Mouse (Mus musculus) forebrain, embryonic 12.5 days (tissue): Measurements from ENCODE around the gene Gm10974. TPM values are rescaled to one million over a fixed set of nuclear protein-coding genes. Genes with fewer than 3 reads are reported as not detected.

ENCODE experiments used
- ATAC-seq: fragments of 200-750 bp; cut with Nextera tagmentation; 2 replicates; pipeline ENCODE4 v1.8.0; 2017; ENCODE audit warnings: moderate TSS enrichment; ENCODE audit not compliant: low FRiP score
- H3K27ac ChIP-seq: fragments of 300-500 bp; sonication (generic); 2 replicates; pipeline ENCODE4 v1.5.1; 2016; ENCODE audit warnings: mild to moderate bottlenecking
- H3K27me3 ChIP-seq: fragments of 300-500 bp; sonication (generic); 2 replicates; pipeline ENCODE4 v1.6.1; 2016; ENCODE audit warnings: mild to moderate bottlenecking
- H3K36me3 ChIP-seq: fragments of 300-500 bp; sonication (generic); replicated peaks from 2 replicates; pipeline ENCODE4 v1.6.1; 2016; ENCODE audit warnings: mild to moderate bottlenecking
- H3K4me1 ChIP-seq: fragments of 300-500 bp; sonication (generic); 2 replicates; pipeline ENCODE4 v1.6.1; 2016
- H3K4me2 ChIP-seq: fragments of 300-500 bp; sonication (generic); 2 replicates; pipeline ENCODE4 v1.6.1; 2016; ENCODE audit warnings: mild to moderate bottlenecking, moderate library complexity
- H3K4me3 ChIP-seq: fragments of 300-500 bp; sonication (generic); replicated peaks from 2 replicates; pipeline ENCODE4 v1.5.1; 2016; ENCODE audit warnings: mild to moderate bottlenecking
- H3K9ac ChIP-seq: fragments of 300-500 bp; sonication (generic); 2 replicates; pipeline ENCODE4 v1.6.1; 2016; ENCODE audit warnings: mild to moderate bottlenecking
- H3K9me3 ChIP-seq: fragments of 300-500 bp; sonication (generic); 2 replicates; pipeline ENCODE4 v1.6.1; 2016
- WGBS: fragments of 180-500 bp; shearing (Covaris S2); methylation state at CpG from one replicate; pipeline ENCODE4 v1.1.7; 2016; 5-methylcytosine and 5-hydroxymethylcytosine counted together
- polyA plus RNA-seq: library from polyadenylated mRNA; unstranded; fragments of >200 nt; fragmentation: Nextera tagmentation; extraction: Ambion mirVana; gene quantifications from 2 replicates; pipeline ENCODE4 v1.2.1, GENCODE M21; 2016

The Gm10974 gene
- polyA plus RNA-seq, 1 experiment from 2014 or later, result not detected

DNA sequence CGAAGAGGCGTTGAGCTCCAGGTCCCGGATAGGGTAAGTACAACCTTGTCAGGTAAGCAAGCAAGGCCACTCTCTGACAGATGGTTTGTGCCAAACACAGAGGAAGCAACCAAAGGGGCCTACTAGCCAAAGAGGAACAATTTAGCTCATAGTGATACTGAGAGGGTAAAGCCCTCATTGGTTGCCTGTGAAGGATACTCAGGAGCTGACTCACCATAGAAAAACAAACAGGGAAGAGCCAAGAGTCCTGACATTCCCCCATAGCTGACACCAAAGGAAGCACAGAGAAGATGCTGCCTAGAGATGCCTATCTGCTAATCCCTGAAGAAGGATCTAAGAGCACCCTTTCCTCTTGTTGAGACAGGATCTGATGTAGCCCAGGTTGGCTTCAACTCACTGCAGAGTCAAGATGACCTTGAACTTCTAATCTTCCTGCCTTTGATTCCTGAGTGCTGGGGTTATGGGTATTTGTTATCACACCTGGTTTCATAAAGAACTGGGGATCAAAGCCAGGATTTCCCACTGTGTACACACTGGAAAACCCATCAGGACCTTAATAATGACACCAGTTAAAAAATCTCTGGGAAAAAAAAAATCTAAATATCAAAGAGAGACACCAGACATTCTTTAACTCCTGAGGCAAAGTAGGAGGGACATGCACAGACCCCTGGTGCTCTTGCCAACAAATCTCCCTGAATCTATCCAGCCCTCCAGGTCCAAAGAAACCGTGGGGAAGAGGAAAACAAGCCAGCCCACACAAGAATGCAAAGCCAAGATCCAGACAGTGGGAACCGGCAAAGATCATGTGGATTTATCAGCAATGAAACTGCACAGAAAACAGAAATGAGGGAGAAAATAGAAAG lies 3.6 kb downstream of the Gm10974 start:
- Histone ChIP-seq H3K27ac (no peak overlapping the region), H3K27me3 (no peaks in the 10 kb centered on the region), H3K9ac (no peak overlapping the region), H3K36me3 (no peaks in the 10 kb centered on the region), H3K4me2 (no peak overlapping the region), H3K4me1 (no peaks in the 10 kb centered on the region), H3K9me3 (no peaks in the 10 kb centered on the region), H3K4me3 (no peak overlapping the region)
- ATAC-seq, result no peak
- WGBS, result 76% methylated on average over 5 of the region's 5 CpGs

DNA sequence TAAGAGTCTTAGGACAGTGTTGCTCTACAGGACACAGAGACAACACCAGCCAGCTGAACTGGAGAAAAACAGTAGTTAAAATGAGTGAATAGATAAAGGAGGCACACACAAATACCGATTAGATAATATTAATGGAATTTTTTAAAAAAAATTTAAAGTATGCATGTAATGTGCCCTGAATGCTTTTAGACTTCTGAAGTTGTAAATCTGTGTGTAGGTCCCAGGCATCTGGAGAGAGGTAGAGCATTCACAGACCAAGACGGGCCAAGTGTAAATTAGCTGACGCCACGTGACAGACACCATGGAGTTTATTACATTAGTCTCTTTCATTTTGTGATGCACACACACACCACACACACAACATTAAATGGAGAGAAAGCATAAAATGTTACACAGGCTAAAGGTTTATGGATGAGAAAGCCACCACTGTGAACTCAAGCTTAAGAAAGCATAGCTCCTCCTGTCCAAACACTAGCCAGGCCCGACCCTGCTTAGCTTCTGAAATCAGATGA lies 4.3 kb downstream of the Gm10974 start:
- Histone ChIP-seq H3K27me3 (no peaks in the 10 kb centered on the region), H3K4me3 (no peak overlapping the region), H3K36me3 (no peaks in the 10 kb centered on the region), H3K4me2 (no peak overlapping the region), H3K27ac (no peak overlapping the region), H3K9ac (no peak overlapping the region), H3K4me1 (no peaks in the 10 kb centered on the region), H3K9me3 (no peaks in the 10 kb centered on the region)
- 84% methylated on average over 5 of the region's 5 CpGs for WGBS
- no peak for ATAC-seq

GRCm38 (mm10) chr7:66370970-66371369 lies 5.3 kb downstream of the Gm10974 start:
- WGBS, result 86% methylated on average over 6 of the region's 6 CpGs
- Histone ChIP-seq H3K9me3 (no peaks in the 10 kb centered on the region), H3K9ac (no peak overlapping the region), H3K27me3 (no peaks in the 10 kb centered on the region), H3K4me2 (no peak overlapping the region), H3K4me3 (no peak overlapping the region), H3K36me3 (no peaks in the 10 kb centered on the region), H3K27ac (no peak overlapping the region), H3K4me1 (no peaks in the 10 kb centered on the region)
- ATAC-seq, result no peak

GRCm38 (mm10) chr7:66373391-66373790 lies 7.7 kb downstream of the Gm10974 start:
- no peak overlapping the region for H3K9ac ChIP-seq
- ATAC-seq, result no peak
- WGBS, result 84% methylated on average over 3 of the region's 3 CpGs
- no peaks in the 10 kb centered on the region; the same call in 1 of the 2 replicates for H3K4me1 ChIP-seq
- no peak overlapping the region for H3K27ac ChIP-seq
- H3K4me2 ChIP-seq, result no peak overlapping the region
- H3K36me3 ChIP-seq, result no peaks in the 10 kb centered on the region
- H3K27me3 ChIP-seq, result no peaks in the 10 kb centered on the region
- H3K9me3 ChIP-seq, result no peaks in the 10 kb centered on the region
- H3K4me3 ChIP-seq, result no peak overlapping the region

GRCm38 (mm10) chr7:66375736-66376135 lies 10.0 kb downstream of the Gm10974 start:
- Histone ChIP-seq H3K36me3 (no peaks in the 10 kb centered on the region), H3K9me3 (no peaks in the 10 kb centered on the region), H3K9ac (no peak overlapping the region), H3K4me2 (no peak overlapping the region), H3K4me3 (no peak overlapping the region), H3K27me3 (no peaks in the 10 kb centered on the region), H3K27ac (no peak overlapping the region), H3K4me1 (no peaks in the 10 kb centered on the region; the same call in 1 of the 2 replicates)
- 89% methylated on average over 4 of the region's 4 CpGs for WGBS
- ATAC-seq, result no peak

GRCm38 (mm10) chr7:66376560-66376959 lies 10.9 kb downstream of the Gm10974 start:
- no peak for ATAC-seq
- H3K4me1 ChIP-seq, result no peaks in the 10 kb centered on the region; the same call in 1 of the 2 replicates
- WGBS, result 86% methylated on average over 10 of the region's 10 CpGs

GRCm38 (mm10) chr7:66384213-66384612 lies 18.5 kb downstream of the Gm10974 start:
- Histone ChIP-seq H3K4me2 (no peak overlapping the region), H3K27me3 (peaks cover 19% of the 10 kb centered on the region), H3K4me1 (peaks cover 18% of the 10 kb centered on the region; the same call in 1 of the 2 replicates), H3K27ac (no peak overlapping the region), H3K9ac (no peak overlapping the region), H3K36me3 (no peaks in the 10 kb centered on the region), H3K9me3 (no peaks in the 10 kb centered on the region), H3K4me3 (no peak overlapping the region)
- WGBS, result 85% methylated on average over 5 of the region's 5 CpGs
- ATAC-seq, result no peak

More at GRCm38 (mm10) chr7:66376560-66376959, 10.9 kb downstream of the Gm10974 start:
- Histone ChIP-seq H3K9me3 (no peaks in the 10 kb centered on the region), H3K9ac (no peak overlapping the region), H3K27ac (no peak overlapping the region), H3K27me3 (no peaks in the 10 kb centered on the region), H3K36me3 (no peaks in the 10 kb centered on the region), H3K4me3 (no peak overlapping the region), H3K4me2 (no peak overlapping the region)

DNA sequence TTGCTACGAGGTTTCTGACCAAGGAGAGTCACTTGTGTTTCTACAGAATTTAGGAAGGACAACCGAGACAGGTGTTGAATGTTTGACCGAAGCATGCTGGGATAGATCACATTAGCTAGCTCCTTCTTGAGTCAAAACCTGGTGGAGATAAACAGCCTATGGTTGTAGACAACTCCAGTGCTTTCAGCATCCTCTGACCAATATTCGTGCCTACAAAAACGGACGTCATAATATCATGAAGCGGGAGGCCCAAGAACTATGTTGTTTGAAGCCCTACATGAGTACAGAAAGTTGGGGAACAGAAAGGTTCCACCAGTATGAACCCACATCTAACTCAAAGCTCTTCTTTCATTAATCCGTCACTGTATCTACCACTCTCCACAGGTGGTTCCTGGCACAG lies 19.2 kb downstream of the Gm10974 start:
- Histone ChIP-seq H3K4me1 (peaks cover 18% of the 10 kb centered on the region; the same call in 1 of the 2 replicates), H3K4me2 (no peak overlapping the region), H3K27ac (no peak overlapping the region), H3K9ac (no peak overlapping the region), H3K27me3 (peaks cover 21% of the 10 kb centered on the region), H3K36me3 (no peaks in the 10 kb centered on the region), H3K9me3 (no peaks in the 10 kb centered on the region), H3K4me3 (no peak overlapping the region)
- WGBS, result 93% methylated on average over 8 of the region's 8 CpGs
- no peak for ATAC-seq

DNA sequence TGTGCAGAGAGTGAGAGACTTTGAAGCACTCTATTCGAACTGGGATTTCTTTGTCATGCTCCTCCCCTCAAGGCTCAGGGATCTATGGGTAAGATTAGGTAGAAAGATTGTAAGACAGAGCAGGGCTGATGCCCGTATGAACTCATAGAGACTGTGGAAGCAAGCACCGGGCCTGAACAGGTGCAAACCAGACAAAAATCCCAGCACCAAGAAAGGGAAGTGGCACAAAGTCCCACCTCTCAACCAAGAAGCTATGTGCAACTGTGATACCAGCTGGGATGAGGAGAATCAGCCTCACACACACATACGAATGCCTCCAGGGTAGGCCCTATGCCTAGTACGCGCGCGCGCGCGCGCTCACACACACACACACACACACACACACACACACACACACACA lies 20.1 kb downstream of the Gm10974 start:
- H3K4me2 ChIP-seq, result no peak overlapping the region
- 95% methylated on average over 12 of the region's 12 CpGs for WGBS
- H3K27me3 ChIP-seq, result peaks cover 23% of the 10 kb centered on the region
- H3K9ac ChIP-seq, result no peak overlapping the region
- peaks cover 18% of the 10 kb centered on the region; the same call in 1 of the 2 replicates for H3K4me1 ChIP-seq
- no peaks in the 10 kb centered on the region for H3K9me3 ChIP-seq
- H3K27ac ChIP-seq, result no peak overlapping the region
- ATAC-seq, result no peak
- no peaks in the 10 kb centered on the region for H3K36me3 ChIP-seq
- H3K4me3 ChIP-seq, result no peak overlapping the region

DNA sequence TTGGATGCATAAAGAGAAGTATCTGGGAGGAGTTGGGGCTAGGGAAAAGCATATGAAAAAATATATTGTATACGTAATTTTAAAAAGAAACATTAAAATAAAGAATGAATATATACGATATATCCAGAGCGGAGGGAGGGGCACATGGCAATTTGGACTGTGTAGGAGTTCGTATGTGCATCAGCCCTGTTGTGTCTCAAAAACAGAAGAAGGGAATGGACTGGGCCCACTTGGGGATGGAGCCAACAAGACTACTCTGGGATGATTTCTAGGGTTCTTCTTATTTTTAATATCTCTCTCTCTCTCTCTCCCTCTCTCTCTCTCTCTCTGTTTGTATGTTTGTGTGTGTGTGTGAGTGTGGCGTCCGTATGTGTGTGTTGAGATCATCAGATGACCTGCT lies 20.7 kb downstream of the Gm10974 start:
- Histone ChIP-seq H3K4me2 (no peak overlapping the region), H3K27me3 (peaks cover 23% of the 10 kb centered on the region), H3K4me3 (no peak overlapping the region), H3K9me3 (no peaks in the 10 kb centered on the region), H3K9ac (no peak overlapping the region), H3K4me1 (peaks cover 18% of the 10 kb centered on the region; the same call in 1 of the 2 replicates), H3K36me3 (no peaks in the 10 kb centered on the region), H3K27ac (no peak overlapping the region)
- no peak for ATAC-seq
- WGBS, result 91% methylated on average over 6 of the region's 6 CpGs

DNA sequence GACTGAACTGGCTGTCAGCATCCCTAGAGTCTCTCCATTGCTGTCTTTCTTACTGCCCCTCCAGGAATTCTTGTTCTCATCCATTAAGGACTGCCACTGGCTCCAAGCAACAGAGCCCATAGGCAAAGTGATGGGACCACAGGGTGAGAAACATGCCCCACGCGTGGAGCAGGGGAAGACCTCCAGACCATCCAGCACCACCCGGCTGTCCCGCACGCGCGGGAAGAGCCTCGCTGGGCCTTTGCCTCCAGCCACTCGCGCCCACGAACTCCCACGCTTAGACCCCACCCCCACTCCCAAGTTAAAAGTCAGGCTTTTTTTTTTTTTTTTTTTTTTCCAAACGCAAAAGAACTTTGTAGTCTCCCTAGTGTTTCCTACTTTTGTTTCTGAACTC lies 21.7 kb downstream of the Gm10974 start:
- Histone ChIP-seq H3K4me2 (peak overlapping the region; percentile 99), H3K27ac (no peak overlapping the region), H3K36me3 (no peaks in the 10 kb centered on the region), H3K9ac (peak overlapping the region; percentile 72; the same call in 1 of the 2 replicates), H3K4me3 (peak overlapping the region; percentile 61), H3K4me1 (peaks cover 18% of the 10 kb centered on the region; the same call in 1 of the 2 replicates), H3K9me3 (no peaks in the 10 kb centered on the region), H3K27me3 (peaks cover 23% of the 10 kb centered on the region)
- ATAC-seq, result 0 out of 2 replicates have a peak, but pooled peaks have one; percentile 36
- 3% methylated on average over 13 of the region's 13 CpGs for WGBS

DNA sequence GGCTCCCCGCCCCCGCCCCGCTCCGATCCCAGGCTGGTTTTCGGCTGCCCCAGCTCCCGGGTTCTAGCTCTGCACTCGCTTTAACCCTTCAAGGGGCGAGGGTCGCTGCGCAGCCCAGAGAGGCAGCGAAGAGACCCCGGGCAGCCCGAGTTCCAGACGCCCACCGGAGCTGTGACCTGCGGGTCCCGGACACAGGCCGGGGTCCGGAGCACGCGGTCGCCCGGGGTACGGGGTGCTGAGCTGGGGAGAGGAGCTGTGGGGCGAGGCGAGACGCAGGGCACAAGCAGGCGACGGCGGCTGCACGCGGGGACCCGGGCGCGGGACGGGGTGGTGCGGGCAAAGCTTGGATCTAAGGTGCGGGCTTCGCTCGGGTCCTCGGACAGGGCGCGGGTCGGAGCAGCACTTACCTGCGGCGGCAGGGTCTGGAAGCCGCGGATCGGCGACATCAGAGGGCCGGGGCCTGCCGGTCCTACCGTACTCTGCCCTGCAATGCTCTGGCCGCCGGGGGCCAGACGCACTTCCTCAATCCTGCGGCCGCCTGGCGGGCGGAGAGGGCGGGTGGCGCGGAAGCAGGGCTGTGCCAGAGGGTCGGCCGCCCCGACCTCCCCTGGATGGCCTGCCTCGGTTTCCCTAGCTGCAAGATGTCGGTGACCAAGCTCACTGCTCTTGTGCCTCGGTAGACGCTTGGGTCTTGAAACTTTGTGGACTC lies 22.3 kb downstream of the Gm10974 start, which contains the start of gene Lrrk1:
Gene Lrrk1 (minus strand): TSS at position 538 of the 709 bp plus-strand sequence.
- Histone ChIP-seq H3K27me3 (peaks cover 23% of the 10 kb centered on the region), H3K4me1 (peaks cover 18% of the 10 kb centered on the region; the same call in 1 of the 2 replicates), H3K4me3 (peak within 1 kb of the TSS; percentile 61), H3K27ac (peak within 1 kb of the TSS; percentile 36; the same call in 1 of the 2 replicates), H3K9me3 (no peaks in the 10 kb centered on the region), H3K36me3 (no peaks in the 10 kb centered on the region), H3K4me2 (peak within 1 kb of the TSS; percentile 99), H3K9ac (peak within 1 kb of the TSS; percentile 72)
- under 1% methylated on average over 58 of the region's 70 CpGs for WGBS
- peak; percentile 78 for ATAC-seq
